Mouse (Mus musculus) C2C12 (cell line): ENCODE results near the gene Ptgfrn.

Source experiments
- CEBPB ChIP-seq: IDR thresholded peaks from one replicate; pipeline ENCODE4 v1.6.1; 2011; ENCODE audit warnings: low read depth, mild to moderate bottlenecking, control low read depth, moderate library complexity
- CTCF ChIP-seq: IDR thresholded peaks from one replicate; pipeline ENCODE4 v1.5.1; 2011; ENCODE audit not compliant: control insufficient read depth, insufficient read depth, insufficient read length
- FOSL1 ChIP-seq: IDR thresholded peaks from one replicate; pipeline ENCODE4 v1.8.0; 2011; ENCODE audit warnings: mild to moderate bottlenecking, low read length; ENCODE audit not compliant: poor library complexity, insufficient read depth, severe bottlenecking
- MAX ChIP-seq: IDR thresholded peaks from one replicate; pipeline ENCODE4 v1.6.1; 2011; ENCODE audit warnings: mild to moderate bottlenecking, control low read depth
- MYOG ChIP-seq: IDR thresholded peaks from one replicate; pipeline ENCODE4 v1.6.1; 2011; ENCODE audit not compliant: control insufficient read depth, insufficient read length; ENCODE audit errors: extremely low read depth
- USF1 ChIP-seq: IDR thresholded peaks from one replicate; pipeline ENCODE4 v1.6.1; 2011; ENCODE audit warnings: low read depth, mild to moderate bottlenecking, control low read depth, moderate library complexity

GRCm38 (mm10) chr3:101073384-101073783, 36.7 kb downstream of the Ptgfrn start:
- TF ChIP-seq CTCF = no peak
- TF ChIP-seq USF1 = no peak
- no peak for TF ChIP-seq MAX
- no peak for TF ChIP-seq CEBPB
- TF ChIP-seq MYOG = no peak
- TF ChIP-seq FOSL1 = no peak
